Mouse (Mus musculus) kidney, embryonic 15.5 days (tissue): ENCODE measurements around the gene Acadm. TPM values are rescaled to one million over a fixed set of nuclear protein-coding genes. Genes with fewer than 3 reads are reported as not detected.
A peak's percentile ranks its signal among the peaks of the same experiment; 100 is the strongest.

Experiments used
- ATAC-seq: fragments of 200-750 bp; cut with Nextera tagmentation; replicated peaks from 2 replicates; pipeline ENCODE4 v1.8.0; 2017; ENCODE audit warnings: moderate TSS enrichment; ENCODE audit not compliant: low FRiP score
- H3K27ac ChIP-seq: fragments of 300-500 bp; sonication (generic); 2 replicates; pipeline ENCODE4 v1.5.1; 2015; ENCODE audit warnings: mild to moderate bottlenecking, inconsistent platforms
- H3K27me3 ChIP-seq: fragments of 300-500 bp; sonication (generic); 2 replicates; pipeline ENCODE4 v1.6.1; 2015; ENCODE audit warnings: inconsistent platforms
- H3K36me3 ChIP-seq: fragments of 300-500 bp; sonication (generic); 2 replicates; pipeline ENCODE4 v1.6.1; 2015; ENCODE audit warnings: inconsistent platforms
- H3K4me1 ChIP-seq: fragments of 300-500 bp; sonication (generic); 2 replicates; pipeline ENCODE4 v1.6.1; 2015; ENCODE audit warnings: inconsistent platforms
- H3K4me2 ChIP-seq: fragments of 300-500 bp; sonication (generic); 2 replicates; pipeline ENCODE4 v1.6.1; 2015; ENCODE audit warnings: moderate library complexity, mild to moderate bottlenecking, inconsistent platforms
- H3K4me3 ChIP-seq: fragments of 300-500 bp; sonication (generic); replicated peaks from 2 replicates; pipeline ENCODE4 v1.5.1; 2015; ENCODE audit warnings: mild to moderate bottlenecking, inconsistent platforms
- H3K9ac ChIP-seq: fragments of 300-500 bp; sonication (generic); 2 replicates; pipeline ENCODE4 v1.6.1; 2015; ENCODE audit warnings: mild to moderate bottlenecking, inconsistent platforms
- H3K9me3 ChIP-seq: fragments of 300-500 bp; sonication (generic); replicated peaks from 2 replicates; pipeline ENCODE4 v1.6.1; 2016; ENCODE audit warnings: inconsistent platforms
- WGBS: fragments of 180-500 bp; shearing (Covaris S2); methylation state at CpG from one replicate; pipeline ENCODE4 v1.1.7; 2015; ENCODE audit warnings: mixed read lengths; 5-methylcytosine and 5-hydroxymethylcytosine counted together
- polyA plus RNA-seq: library from polyadenylated mRNA; unstranded; fragments of >200 nt; fragmentation: Nextera tagmentation; extraction: Ambion mirVana; gene quantifications from 2 replicates; pipeline ENCODE4 v1.2.1, GENCODE M21; 2015

The Acadm gene
- polyA plus RNA-seq, 1 experiment from 2014 or later: 122 TPM

GRCm38 (mm10) chr3:153911197-153911881 lies 33.1 kb downstream of the Acadm start:
- Histone ChIP-seq H3K36me3 (peaks cover 52% of the 10 kb centered on the region), H3K4me1 (peaks cover 44% of the 10 kb centered on the region), H3K9me3 (no peaks in the 10 kb centered on the region), H3K27ac (peak overlapping the region; percentile 96), H3K27me3 (no peaks in the 10 kb centered on the region), H3K4me2 (peak overlapping the region; percentile 78), H3K9ac (peak overlapping the region; percentile 98), H3K4me3 (peak overlapping the region; percentile 93)
- WGBS: 43% methylated on average over 8 of the region's 8 CpGs
- no peak for ATAC-seq

GRCm38 (mm10) chr3:153910489-153910888 lies 33.9 kb downstream of the Acadm start:
- H3K36me3 ChIP-seq: peaks cover 61% of the 10 kb centered on the region
- no peaks in the 10 kb centered on the region for H3K27me3 ChIP-seq
- H3K9me3 ChIP-seq: no peaks in the 10 kb centered on the region
- H3K4me3 ChIP-seq: peak overlapping the region; percentile 93
- ATAC-seq: no peak
- peak overlapping the region; percentile 11 for H3K9ac ChIP-seq
- peak overlapping the region; percentile 15; the same call in 1 of the 2 replicates for H3K27ac ChIP-seq
- 67% methylated on average over 7 of the region's 7 CpGs for WGBS
- peak overlapping the region; percentile 78 for H3K4me2 ChIP-seq
- peaks cover 44% of the 10 kb centered on the region for H3K4me1 ChIP-seq

- H3K27me3 ChIP-seq: no peaks in the 10 kb centered on the region
- peaks cover 43% of the 10 kb centered on the region for H3K4me1 ChIP-seq
- peaks cover 76% of the 10 kb centered on the region for H3K36me3 ChIP-seq
- ATAC-seq: no peak
- no peaks in the 10 kb centered on the region for H3K9me3 ChIP-seq
- no peak overlapping the region for H3K4me3 ChIP-seq
- H3K4me2 ChIP-seq: peak overlapping the region; percentile 5; the same call in 1 of the 2 replicates
- 80% methylated on average over 5 of the region's 5 CpGs for WGBS
- no peak overlapping the region for H3K27ac ChIP-seq
- no peak overlapping the region for H3K9ac ChIP-seq
Observed at GRCm38 (mm10) chr3:153908919-153909318, 35.5 kb downstream of the Acadm start.

- Histone ChIP-seq H3K9ac (no peak within 1 kb of the TSS), H3K4me3 (no peak within 1 kb of the TSS), H3K27me3 (no peaks in the 10 kb centered on the region), H3K9me3 (no peaks in the 10 kb centered on the region), H3K27ac (no peak within 1 kb of the TSS), H3K4me2 (no peak within 1 kb of the TSS), H3K4me1 (peaks cover 33% of the 10 kb centered on the region), H3K36me3 (peaks cover 81% of the 10 kb centered on the region)
- ATAC-seq: no peak
- WGBS: 87% methylated on average over 9 of the region's 9 CpGs
Observed at GRCm38 (mm10) chr3:153906136-153906871, 38.1 kb downstream of the Acadm start, which contains the start of gene Msh4. TSS of gene Msh4 (minus strand) at chr3:153906138.

- H3K27me3 ChIP-seq: no peaks in the 10 kb centered on the region
- H3K36me3 ChIP-seq: peaks cover 73% of the 10 kb centered on the region
- H3K4me1 ChIP-seq: peaks cover 25% of the 10 kb centered on the region
- H3K27ac ChIP-seq: no peak overlapping the region
- WGBS: 89% methylated on average over 49 of the region's 49 CpGs
- no peaks in the 10 kb centered on the region for H3K9me3 ChIP-seq
- peak; percentile 36 for ATAC-seq
- no peak overlapping the region for H3K4me2 ChIP-seq
- H3K9ac ChIP-seq: no peak overlapping the region
- H3K4me3 ChIP-seq: no peak overlapping the region
Observed at GRCm38 (mm10) chr3:153905251-153906135, 38.9 kb downstream of the Acadm start.

GRCm38 (mm10) chr3:153904586-153904985 lies 39.8 kb downstream of the Acadm start:
- H3K27me3 ChIP-seq: no peaks in the 10 kb centered on the region
- H3K36me3 ChIP-seq: peaks cover 64% of the 10 kb centered on the region
- WGBS: 64% methylated on average over 6 of the region's 6 CpGs
- H3K4me1 ChIP-seq: peaks cover 16% of the 10 kb centered on the region
- ATAC-seq: peak; percentile 66; the same call in 1 of the 2 replicates
- H3K9ac ChIP-seq: no peak overlapping the region
- no peaks in the 10 kb centered on the region for H3K9me3 ChIP-seq
- H3K27ac ChIP-seq: no peak overlapping the region
- H3K4me2 ChIP-seq: no peak overlapping the region
- no peak overlapping the region for H3K4me3 ChIP-seq

GRCm38 (mm10) chr3:153902595-153902994 lies 41.8 kb downstream of the Acadm start:
- 61% methylated on average over 3 of the region's 3 CpGs for WGBS

GRCm38 (mm10) chr3:153901904-153902303 lies 42.5 kb downstream of the Acadm start:
- no peak overlapping the region for H3K4me2 ChIP-seq
- H3K36me3 ChIP-seq: peaks cover 37% of the 10 kb centered on the region
- H3K9me3 ChIP-seq: no peaks in the 10 kb centered on the region
- ATAC-seq: no peak
- WGBS: 71% methylated on average over 1 of the region's 1 CpGs
- H3K27me3 ChIP-seq: no peaks in the 10 kb centered on the region
- no peak overlapping the region for H3K9ac ChIP-seq
- no peaks in the 10 kb centered on the region for H3K4me1 ChIP-seq
- H3K27ac ChIP-seq: no peak overlapping the region
- no peak overlapping the region for H3K4me3 ChIP-seq

More at GRCm38 (mm10) chr3:153902595-153902994, 41.8 kb downstream of the Acadm start:
- H3K9me3 ChIP-seq: no peaks in the 10 kb centered on the region
- no peak overlapping the region for H3K4me3 ChIP-seq
- ATAC-seq: no peak
- no peaks in the 10 kb centered on the region for H3K27me3 ChIP-seq
- H3K9ac ChIP-seq: no peak overlapping the region
- H3K27ac ChIP-seq: 0 out of 2 replicates have a peak overlapping the region, but pooled peaks have one; percentile 22
- H3K36me3 ChIP-seq: peaks cover 44% of the 10 kb centered on the region
- no peaks in the 10 kb centered on the region for H3K4me1 ChIP-seq
- H3K4me2 ChIP-seq: no peak overlapping the region

GRCm38 (mm10) chr3:153897216-153897615 lies 47.2 kb downstream of the Acadm start:
- no peaks in the 10 kb centered on the region for H3K27me3 ChIP-seq
- no peaks in the 10 kb centered on the region for H3K9me3 ChIP-seq
- 60% methylated on average over 6 of the region's 6 CpGs for WGBS
- H3K4me2 ChIP-seq: no peak overlapping the region
- no peak for ATAC-seq
- H3K36me3 ChIP-seq: no peaks in the 10 kb centered on the region
- H3K27ac ChIP-seq: no peak overlapping the region
- no peaks in the 10 kb centered on the region for H3K4me1 ChIP-seq
- no peak overlapping the region for H3K9ac ChIP-seq
- no peak overlapping the region for H3K4me3 ChIP-seq

- no peak for ATAC-seq
- Histone ChIP-seq H3K27ac (no peak overlapping the region), H3K4me1 (no peaks in the 10 kb centered on the region), H3K9ac (no peak overlapping the region), H3K36me3 (no peaks in the 10 kb centered on the region), H3K4me2 (no peak overlapping the region), H3K4me3 (no peak overlapping the region), H3K27me3 (no peaks in the 10 kb centered on the region), H3K9me3 (no peaks in the 10 kb centered on the region)
- 80% methylated on average over 3 of the region's 3 CpGs for WGBS
Observed at GRCm38 (mm10) chr3:153895454-153895853, 49.0 kb downstream of the Acadm start.

GRCm38 (mm10) chr3:153889188-153889781 lies 55.1 kb downstream of the Acadm start:
- no peaks in the 10 kb centered on the region for H3K36me3 ChIP-seq
- H3K27ac ChIP-seq: no peak overlapping the region
- WGBS: 76% methylated on average over 8 of the region's 8 CpGs
- 0 out of 2 replicates have a peak, but pooled peaks cover 4% of the 10 kb centered on the region for H3K4me1 ChIP-seq
- no peak overlapping the region for H3K4me3 ChIP-seq
- ATAC-seq: no peak
- no peak overlapping the region for H3K9ac ChIP-seq
- no peak overlapping the region for H3K4me2 ChIP-seq
- H3K27me3 ChIP-seq: no peaks in the 10 kb centered on the region
- no peaks in the 10 kb centered on the region for H3K9me3 ChIP-seq
